Comparison of ENCODE assay signal across 8 mouse cellular contexts in genomic region chr17:8801083-8801854, GRCm38 (mm10).
A peak's percentile ranks its signal among the peaks of the same experiment; 100 is the strongest.
DNase-seq lines count a peak whose midpoint lies in the region; ATAC-seq and TF ChIP-seq lines count a peak whose summit lies in the region.

No protein-coding gene starts in this region.

- peaks cover 30% of the 10 kb centered on the region for H3K27me3 ChIP-seq in hindbrain, embryonic 14.5 days (ENCODE audit: control insufficient read depth, insufficient read depth, low read length)

- H3K27ac ChIP-seq in hindbrain, embryonic 14.5 days: peak overlapping the region; percentile 91
- peak overlapping the region; percentile 72 for H3K27ac ChIP-seq in left cerebral cortex, adult 2 months

- ATAC-seq in hindbrain, embryonic 14.5 days (ENCODE audit: low FRiP score): peak; percentile 83

- no peaks in the 10 kb centered on the region for H3K9me3 ChIP-seq in hindbrain, embryonic 14.5 days (ENCODE audit: control insufficient read depth, low read length)

- WGBS in hindbrain, embryonic 14.5 days: under 1% methylated on average over 49 of the region's 72 CpGs

- intact Hi-C loops in left cerebral cortex, adult 2 months (cut with DNase I): loop anchor here (5.0 kb wide), 1 partner anchor 189 kb away; no protein-coding TSS in a partner anchor

- peak overlapping the region; percentile 87 for H3K4me3 ChIP-seq in hindbrain, embryonic 14.5 days (replicated peaks; ENCODE audit: low read length)
- H3K4me3 ChIP-seq in left cerebral cortex, adult 2 months: peak overlapping the region; percentile 66

- DNase-seq in WW6 (ENCODE audit: low read depth, low spot score): peak; percentile 20
- peak; percentile 51 for DNase-seq in cerebellum, adult 8-10 months
- peak; percentile 64 for DNase-seq in gastrocnemius, adult 18-20 months (ENCODE audit: low spot score)
- DNase-seq in hindbrain, embryonic 14.5 days (ENCODE audit: low spot score): peak; percentile 59
- DNase-seq in left cerebral cortex, adult 2 months (ENCODE audit: extremely low spot score in 1 of 2, low spot score in 2 of 2): peak; percentile 68 to 79
- DNase-seq in lung, postnatal 25 days (ENCODE audit: low spot score): peak; percentile 16
- DNase-seq in right cerebral cortex, adult 2 months (ENCODE audit: low spot score in 2 of 2): peak; percentile 59 to 64
- DNase-seq in T-cell, adult 2 months (ENCODE audit: low spot score): no peak

- H3K4me1 ChIP-seq in hindbrain, embryonic 14.5 days (replicated peaks; ENCODE audit: control insufficient read depth, insufficient read depth, low read length): peaks cover 23% of the 10 kb centered on the region

- no peaks in the 10 kb centered on the region for H3K36me3 ChIP-seq in hindbrain, embryonic 14.5 days (replicated peaks; ENCODE audit: control insufficient read depth, insufficient read depth)

- H3K4me2 ChIP-seq in hindbrain, embryonic 14.5 days (replicated peaks): peak overlapping the region; percentile 73

- TF ChIP-seq CTCF in left cerebral cortex, adult 2 months (IDR thresholded peaks at IDR 0.05): no peak

- H3K9ac ChIP-seq in hindbrain, embryonic 14.5 days: peak overlapping the region; percentile 97
